Mouse (Mus musculus) G1E (cell line): ENCODE measurements around the gene Scamp2.

Experiments used
- CTCF ChIP-seq: IDR thresholded peaks from 2 replicates; pipeline ENCODE4 v1.5.1; 2012; ENCODE audit warnings: low read depth, low read length, inconsistent platforms, mixed read lengths
- TAL1 ChIP-seq: conservative IDR thresholded peaks from 2 replicates; pipeline ENCODE4 v1.6.1; 2012; ENCODE audit warnings: low read depth, low read length, inconsistent platforms, mixed read lengths

GRCm38 (mm10) chr9:57597929-57598382 is 37.2 kb downstream of the Scamp2 start:
- TF ChIP-seq CTCF (no peak), TAL1 (no peak)
